Mouse (Mus musculus) urinary bladder, postnatal 36 days (tissue): ENCODE results near the gene Anxa3.

Experiments
- DNase-seq, 2 experiments: peaks; one replicate each; pipeline ENCODE4 v3.0.0; 2022; ENCODE audit warnings: low spot score in 2 of 2, mixed read lengths in 1 of 2

Gene Anxa3

DNA sequence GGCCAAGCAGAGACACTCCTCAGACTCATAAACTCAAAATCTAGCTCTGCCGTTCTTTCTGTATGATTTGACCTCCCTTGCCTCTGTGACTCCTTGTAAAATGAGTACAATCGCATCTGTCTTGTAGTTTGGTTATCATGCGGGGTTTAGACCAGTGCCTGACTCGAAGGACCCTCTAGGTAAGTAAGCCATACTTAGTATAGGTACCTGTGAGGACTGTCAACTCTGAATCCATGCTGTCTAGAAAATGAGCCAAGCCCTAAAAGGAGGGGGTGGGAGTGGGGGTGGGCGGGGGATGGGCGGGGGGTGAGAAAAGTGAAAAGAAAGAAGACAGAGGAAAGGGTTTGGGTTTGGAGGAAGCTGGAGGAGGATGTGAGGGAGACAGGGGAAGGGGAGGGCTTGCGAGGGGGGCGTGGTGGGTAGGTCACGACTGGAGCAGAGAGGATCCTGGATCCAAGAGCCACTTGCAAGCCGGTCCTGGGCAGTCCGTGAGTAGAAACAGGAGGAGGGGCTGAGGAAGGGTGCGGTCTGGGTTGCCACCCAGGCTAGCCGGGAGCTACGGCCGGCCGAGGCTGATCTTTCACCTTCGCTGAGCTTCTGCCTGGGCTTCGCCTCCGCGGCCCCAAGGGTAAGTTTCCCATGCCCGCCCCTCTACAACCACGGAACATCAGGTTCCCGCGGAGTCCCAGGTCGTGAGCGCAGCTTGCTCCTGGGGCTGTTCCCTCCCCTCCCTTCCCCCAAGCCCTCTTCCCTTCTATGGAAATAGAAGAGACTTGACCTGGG, at the start of gene Anxa3:
TSS of gene Anxa3 (plus strand) at position 404 of the 783 bp plus-strand sequence.
- DNase-seq: peak; percentile 39 to 61

DNA sequence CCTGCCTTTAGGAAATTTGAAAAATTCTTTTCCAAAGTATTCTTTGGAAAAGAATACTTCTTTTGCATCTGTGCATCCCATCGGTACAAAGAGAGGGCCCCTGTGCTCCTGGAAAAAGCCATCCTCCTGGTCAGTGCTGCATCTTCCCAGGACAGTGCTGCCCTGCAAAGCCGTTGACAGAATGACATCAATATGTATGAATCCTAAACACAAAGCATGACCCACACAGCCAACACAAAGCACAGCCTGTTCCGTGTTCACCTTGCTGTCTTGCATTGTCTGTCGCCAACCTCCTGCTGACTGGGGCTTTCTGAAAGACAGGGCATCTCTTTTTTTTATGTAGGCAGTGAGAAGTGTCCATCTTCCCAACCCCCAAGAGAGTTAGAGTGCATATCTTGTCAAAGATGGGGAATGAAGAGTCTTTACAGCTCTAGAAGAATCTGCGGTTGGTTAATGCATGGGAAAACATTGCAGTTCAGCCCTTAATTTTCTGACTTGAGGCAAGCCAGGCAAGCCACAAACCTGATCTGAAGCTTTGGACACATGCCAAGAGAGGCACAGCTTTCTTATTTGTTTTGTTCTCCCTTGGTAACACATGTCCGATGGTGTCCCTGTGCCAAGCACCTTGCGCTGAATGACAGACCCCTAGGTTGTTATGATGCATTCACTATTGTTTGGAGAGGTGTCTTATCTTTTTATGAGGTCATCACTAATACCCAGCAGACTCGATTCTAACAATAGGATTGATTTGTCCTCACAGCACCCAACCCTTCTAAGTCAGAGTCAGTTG, 45.7 kb upstream of the Anxa3 start:
- no peak for DNase-seq

DNA sequence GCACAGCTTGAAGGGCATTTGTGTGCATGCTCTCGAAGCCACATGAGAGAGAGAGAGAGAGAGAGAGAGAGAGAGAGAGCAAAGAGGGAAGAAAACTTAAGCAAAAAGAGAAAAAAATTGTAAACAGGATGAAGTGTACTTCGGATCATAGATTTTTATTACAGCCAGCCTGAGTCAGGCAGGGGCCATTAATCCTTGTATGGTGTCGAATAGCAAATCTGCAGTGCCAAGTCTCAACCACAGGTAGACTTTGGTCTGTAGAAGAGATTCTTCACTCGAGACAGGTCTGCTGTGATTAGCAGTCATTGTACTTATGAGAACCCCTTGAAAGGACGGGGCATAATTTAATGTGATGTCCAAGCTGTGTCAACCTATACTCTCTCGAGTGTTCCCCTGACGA, 35.5 kb upstream of the Anxa3 start:
- DNase-seq: no peak

DNA sequence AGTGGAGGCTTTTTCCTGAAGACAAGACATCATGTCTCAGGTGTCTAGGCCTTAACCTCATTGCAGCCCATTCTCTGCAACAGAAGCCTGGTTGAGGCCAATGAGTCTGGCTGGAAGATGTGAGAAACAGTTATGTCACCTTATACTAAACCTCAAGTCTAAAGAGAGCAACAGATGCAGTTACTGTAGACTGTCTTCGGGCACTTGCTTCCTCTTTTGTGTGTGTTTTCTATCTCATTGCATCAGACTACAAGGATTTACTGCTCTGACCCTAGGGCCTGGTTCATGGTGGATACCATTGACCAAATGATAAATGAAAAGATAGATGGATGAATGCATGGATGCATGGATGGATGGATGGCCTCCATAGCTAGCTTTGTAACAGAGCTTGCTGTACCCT, 31.1 kb upstream of the Anxa3 start:
- DNase-seq: no peak

DNA sequence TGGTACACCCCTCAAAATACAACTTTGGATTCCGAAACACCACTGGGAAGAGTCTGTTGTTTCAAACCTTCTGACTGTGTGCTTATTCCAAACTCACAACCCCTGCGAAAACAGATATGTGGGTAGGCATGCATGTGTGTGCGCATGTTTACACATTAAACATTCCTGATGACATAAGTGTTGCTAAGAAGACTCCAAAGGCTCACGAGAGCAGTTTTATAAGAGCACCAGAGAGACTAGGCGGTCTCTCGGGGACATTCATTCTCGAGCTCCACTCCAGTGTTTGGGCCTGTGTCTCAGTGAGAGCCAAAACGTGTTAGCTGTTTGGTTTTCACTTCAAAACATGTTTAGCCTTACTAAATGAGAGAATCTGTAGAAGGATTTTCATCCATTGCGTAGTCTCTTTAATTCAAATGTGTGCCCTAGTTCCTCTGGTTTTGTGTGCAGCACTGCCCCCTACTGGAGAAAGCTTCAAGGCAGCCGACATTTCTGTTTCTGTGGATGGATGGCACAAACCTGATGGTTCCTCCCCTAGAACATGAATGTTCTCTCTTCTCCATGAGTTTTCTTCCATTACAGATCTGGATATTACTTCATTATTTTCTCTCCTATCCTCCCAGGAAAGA, 24.2 kb upstream of the Anxa3 start:
- DNase-seq: peak; percentile 56 to 62

DNA sequence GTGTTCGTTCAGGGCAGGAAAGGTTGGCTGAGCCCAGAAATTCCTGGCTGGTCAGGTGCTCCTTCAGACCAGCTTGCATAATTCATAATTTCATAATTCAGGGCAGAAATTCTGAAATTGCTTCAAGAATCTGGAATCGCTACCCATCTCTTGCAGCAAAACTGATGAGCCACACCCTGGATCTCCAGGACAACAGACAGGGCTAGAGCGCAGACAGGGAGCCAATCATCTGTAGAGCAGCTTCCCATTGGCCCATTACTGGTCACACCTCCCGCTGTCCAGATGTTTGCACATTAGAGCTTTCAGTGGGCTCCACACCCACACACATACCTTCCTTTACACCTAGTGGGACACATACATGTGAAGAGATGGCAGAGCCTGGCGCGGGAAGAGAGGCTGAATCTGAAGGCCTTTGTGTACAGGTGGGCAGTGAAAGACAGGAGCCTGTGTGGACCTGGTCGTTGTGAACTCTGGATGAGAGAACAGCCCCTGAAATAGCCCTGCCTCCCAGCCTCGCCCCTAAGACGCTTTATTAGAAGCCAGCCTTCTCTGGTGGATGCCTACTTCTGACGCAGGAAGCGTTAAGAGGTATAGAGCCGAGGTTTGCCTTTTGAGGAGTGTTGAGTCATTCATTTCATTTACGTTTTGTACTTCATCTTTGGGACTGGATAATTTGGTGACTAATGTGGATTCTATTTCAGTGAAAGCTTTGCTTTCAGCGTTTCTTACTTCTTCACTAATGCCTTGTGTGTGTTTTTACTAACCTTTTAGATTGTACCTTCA, 9.4 kb upstream of the Anxa3 start:
- DNase-seq: no peak

DNA sequence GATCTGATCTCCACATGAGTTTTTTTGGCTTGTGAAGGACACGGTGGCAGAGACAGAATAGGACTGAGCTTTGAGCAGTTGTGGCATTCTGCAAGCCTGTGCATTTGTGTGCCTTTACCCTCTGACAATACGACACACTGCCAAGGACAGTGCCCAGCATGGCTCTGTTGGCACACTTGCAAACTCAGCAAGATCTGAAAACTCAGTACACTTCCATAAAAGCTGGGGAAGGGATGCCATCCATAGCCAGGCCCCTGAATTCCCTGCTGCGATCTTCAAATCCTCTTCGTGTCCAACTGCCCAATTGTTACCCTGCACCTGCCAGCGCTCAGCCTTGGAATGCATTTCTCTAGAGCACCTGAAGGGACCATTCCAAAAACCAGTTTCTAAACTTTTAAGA, 8.0 kb upstream of the Anxa3 start:
- DNase-seq: no peak

DNA sequence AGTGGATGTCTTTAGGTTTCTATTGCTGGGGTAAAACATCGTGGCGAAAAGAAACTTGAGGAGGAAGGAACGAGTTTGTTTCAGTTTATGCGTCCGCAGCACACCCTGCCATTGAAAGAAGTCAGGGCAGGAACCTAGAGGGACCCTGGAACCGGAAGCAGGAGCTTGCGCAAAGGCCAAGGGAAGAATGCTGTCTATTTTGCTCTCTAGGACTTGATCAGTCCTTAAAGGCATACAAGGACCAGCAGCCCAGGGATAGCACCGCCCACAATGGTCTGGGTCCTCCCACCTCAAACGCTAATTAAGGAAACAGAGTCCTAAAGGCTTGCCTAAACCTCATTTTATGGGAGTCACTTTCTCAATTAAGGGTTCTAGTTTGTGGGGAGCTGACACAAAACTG, 717 bp upstream of the Anxa3 start:
- DNase-seq: peak in 1 of 2 experiments; percentile 28

DNA sequence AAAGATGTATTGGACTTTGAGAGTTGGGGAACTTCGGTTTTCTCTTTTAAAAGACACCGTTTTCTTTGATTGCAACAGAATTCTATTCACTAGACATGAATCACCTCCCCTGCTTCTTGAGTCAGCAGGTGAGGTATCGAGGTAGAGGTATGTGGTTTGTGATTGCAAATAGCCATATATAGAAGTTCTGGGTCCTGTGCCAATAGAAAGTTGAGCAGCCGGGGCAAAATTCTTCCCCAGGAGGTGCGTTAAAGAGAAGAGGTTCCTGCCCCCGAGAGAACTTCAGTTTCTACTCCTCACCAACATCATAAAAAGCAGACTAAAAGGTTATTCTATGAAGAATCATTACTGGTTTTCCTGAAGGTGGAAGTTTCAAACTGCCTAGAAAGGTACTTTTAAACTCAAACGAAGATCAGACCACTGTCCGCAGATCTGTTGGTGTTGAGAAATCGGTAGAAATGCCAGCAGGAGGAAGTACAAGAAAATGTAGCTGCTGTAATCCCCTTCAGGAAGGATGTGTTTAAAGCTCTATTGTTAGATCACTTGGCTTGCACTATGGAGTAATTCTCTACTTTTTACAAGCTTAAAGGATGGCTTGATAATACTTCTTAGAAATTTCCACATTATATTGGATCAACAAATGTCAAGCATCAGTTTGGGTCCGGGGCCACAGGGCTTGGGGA, 955 bp downstream of the Anxa3 start:
- no peak for DNase-seq

DNA sequence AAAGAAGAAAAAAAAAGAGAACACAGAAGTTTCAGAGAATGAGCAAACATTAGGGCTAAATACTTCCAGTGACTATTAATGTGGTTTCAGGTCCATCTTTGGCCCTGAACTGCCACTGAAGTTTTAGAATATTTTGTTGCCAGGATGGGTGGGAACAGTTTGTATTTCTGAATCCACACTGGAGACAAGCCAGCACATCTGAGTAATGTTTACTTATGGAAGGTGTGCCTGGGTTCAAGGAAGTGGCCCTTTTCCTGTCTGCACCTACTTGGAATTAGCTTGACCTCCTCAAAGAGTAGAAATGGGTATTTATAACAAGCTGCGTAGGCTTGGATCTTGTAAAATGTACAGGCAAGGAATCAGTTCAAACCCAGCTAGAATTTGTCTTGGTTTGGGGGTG, 2.6 kb downstream of the Anxa3 start:
- DNase-seq: no peak

DNA sequence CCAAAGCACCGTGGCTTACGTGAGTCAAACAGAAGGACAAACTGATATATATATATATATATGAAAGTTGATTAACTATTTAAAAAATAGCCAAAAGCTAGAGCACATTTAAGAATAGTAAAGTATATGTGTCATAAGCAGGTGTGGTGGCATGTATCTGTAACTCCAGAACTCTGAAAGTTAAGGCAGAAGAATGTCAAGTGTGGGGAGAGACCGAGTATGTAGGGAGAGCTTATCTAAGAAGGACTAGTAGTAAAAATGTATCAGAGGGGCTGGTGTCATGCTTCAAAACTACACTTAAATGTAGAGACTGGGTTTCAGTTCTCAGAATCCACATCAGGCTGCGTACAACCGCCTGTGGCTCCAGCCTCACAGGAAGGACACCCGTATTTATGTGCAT, 4.3 kb downstream of the Anxa3 start:
- no peak for DNase-seq

DNA sequence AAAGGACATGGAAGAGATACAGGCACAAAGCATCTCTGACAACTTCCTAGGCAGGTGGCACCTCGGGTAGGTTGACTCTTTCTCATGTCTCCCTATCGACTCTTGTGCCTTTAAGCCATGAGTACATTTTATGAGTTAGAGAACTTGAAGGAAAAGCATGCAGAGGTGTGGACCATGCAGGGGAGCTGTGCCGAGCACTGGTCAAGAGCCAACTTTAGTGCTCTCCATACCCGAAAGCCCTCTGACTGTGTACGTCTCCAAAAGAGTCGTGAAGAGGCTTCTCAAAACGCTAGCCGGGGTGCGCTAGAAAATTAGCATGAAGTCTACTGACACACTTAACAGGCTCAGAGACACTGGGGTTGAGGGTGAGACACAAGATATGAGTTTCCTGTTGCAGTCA, 6.0 kb downstream of the Anxa3 start:
- no peak for DNase-seq

DNA sequence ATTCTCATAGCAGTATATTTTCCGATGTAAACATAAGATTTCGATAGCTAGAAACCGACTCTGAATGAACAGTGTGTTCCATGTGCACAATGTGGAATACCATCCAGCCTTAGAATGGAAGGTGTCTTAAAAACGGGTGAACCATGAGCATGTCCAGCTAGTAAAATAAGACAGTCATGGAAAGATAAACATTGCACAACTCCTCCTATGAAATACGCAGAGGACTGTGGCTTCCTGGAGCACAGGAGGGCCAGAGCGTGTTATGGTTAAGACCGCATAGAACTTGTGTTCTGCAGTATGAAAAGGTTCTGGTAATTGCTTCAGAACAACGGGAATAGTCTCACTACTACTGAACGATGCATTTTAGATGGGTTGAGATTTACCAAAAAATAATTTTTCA, 6.8 kb downstream of the Anxa3 start:
- no peak for DNase-seq

DNA sequence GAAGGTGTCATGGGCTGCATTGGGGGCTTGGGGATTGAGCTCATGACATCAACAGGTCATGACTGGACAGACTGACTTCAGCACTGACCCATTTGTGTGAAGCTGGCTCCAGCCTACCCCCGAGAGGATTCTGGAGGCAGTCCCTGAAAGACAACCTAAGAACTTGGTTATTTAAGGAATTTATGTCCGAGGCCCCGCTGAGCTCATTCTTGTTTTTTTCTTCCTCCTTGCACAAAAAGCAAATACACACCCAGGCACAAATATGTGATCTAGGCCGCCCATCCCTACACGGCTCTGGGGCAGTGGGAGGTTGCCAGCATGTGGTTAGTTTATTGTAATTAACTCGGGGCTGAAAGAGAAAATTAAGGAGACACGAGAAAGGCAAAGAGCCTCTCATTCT, 9.0 kb downstream of the Anxa3 start:
- DNase-seq: peak in 1 of 2 experiments; percentile 32

DNA sequence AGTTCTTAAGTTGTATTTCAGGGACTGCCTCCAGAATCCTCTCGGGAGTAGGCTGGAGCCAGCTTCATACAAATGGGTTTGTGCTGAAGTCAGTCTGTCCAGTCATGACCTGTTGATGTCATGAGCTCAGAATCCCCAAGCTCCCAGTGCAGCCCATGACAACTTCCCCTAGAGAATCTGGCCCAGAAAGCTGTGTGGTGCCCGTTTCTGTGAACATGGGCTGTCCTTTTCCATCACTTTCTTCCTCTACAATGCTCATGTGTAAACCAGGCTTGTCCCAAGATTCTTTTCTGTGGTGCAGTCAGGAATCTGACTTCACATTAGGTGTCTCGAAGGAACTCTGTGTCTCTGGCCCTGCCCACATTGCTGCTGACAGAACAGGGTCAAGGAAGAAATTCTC, 10.0 kb downstream of the Anxa3 start:
- DNase-seq: peak in 1 of 2 experiments; percentile 40

DNA sequence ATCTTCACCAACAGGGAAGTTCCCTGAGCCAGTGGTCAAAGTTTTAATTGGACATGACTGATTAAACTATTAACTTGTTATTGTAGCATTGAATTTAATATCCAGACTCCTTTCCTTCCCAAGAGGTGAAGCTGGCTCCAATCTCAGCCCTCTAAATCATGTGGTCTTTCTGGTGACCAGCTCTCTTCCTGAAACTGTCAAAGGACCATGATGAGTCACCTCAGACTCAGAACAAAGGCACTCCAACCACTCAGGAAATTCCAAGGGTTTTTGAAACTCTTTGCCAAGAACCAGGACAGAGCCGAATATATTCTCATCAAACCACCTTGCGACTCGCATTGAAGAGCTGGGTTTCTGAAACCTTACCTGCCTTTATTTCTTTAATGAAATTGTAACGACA, 11.2 kb downstream of the Anxa3 start:
- DNase-seq: no peak

DNA sequence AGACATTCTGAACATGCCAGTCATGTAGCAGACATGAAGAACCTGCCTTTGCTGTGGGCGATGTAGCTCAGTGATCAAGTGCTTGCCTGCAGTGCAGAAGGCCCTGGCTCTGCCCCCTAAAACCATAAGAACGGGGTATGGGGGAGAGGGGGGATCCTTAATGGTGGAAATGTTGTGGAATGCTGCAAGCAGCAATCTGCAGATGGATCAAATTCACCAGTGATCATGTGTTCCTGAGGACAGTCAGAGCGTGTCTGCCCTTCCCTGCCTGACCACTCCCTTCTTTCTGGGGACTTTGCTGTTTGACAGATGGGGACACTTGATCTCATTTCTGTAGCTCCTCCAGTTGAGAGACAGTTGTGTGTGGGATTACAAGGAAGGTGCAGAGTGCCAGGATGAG, 11.7 kb downstream of the Anxa3 start:
- DNase-seq: no peak

DNA sequence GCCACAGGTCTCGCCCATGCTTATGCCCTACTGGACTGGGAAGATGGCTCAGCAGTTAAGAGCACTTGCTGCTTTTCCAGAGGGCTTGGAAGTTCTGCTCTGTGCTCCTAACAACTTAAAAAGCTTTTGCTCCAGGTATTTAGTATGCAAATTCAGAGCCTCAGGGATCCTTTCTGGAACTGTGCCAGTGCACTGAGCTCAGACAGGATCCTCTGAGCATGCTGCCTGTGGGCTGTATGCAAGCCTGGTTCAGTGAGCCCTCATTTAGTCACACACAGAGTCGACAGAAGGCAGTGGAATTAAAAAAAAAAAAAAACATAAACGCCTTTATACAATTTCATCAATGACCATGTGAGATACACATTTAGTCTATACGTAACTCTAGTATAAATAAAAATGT, 17.5 kb downstream of the Anxa3 start:
- DNase-seq: no peak

DNA sequence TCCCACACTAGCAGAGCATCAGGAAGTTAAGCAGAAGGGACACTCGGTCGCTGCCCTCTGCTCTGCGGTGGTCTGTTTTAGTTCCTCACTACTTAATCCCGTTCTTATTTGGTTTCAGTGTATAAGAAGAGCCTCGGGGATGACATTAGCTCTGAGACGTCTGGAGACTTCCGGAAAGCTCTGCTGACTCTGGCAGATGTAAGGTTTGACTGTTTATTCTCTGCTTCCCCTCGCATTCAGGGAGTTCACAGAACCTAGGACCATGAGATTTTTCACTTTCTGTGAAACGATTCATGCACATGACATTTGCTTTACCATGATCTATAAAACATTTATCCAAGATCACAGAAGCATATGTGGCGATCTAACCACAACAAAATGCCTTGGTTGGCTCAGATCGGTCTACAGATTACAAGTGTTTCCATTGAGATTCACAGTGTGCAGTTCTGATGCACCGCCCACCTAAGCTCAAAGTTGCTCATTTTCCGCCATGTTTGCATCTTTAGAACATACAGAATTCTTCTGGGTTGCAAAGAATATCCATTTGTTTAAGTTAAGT, 31.7 kb downstream of the Anxa3 start:
- DNase-seq: no peak

DNA sequence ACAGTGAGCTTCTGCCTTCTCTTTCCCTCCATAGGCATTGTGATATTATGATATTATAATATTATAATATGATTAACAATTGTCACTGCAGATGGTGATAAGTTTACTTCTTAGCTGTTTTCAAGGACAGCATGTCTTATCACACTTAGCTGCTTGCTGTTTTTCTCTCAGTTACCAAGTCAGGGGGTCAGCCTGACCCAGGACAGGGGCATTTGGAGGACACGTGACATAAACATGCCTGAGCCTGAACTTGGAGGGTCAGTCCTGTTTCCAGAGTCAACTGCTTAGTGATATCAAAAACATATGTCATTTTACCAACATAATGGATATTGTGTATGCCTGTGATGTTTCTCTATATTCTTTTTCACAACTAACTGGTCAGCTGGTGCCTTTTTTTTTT, 34.0 kb downstream of the Anxa3 start:
- DNase-seq: no peak

DNA sequence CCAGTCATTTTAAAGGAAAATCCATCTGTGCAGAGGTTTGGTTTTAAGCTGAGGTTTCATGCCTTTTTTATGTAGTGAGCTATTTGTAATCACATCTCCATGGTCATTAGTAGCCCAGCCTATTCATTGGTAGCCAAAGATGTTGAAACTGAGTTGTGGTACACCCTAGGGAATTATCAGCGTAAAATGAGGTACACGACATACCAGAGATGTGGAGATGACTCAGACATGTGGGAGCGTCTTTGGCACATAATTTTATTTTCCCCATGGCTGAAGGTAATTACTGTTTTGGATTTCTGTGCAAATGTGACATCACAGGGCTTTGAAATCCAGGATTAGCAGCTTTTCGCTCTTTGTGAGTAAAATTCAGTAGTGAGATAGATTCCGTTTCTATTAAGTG, 41.2 kb downstream of the Anxa3 start:
- no peak for DNase-seq
